Mouse (Mus musculus) lung, embryonic 14.5 days (tissue): Measurements from ENCODE around the gene Lrig2. TPM values are rescaled to one million over a fixed set of nuclear protein-coding genes. Genes with fewer than 3 reads are reported as not detected.
A peak's percentile ranks its signal among the peaks of the same experiment; 100 is the strongest.

Experiments used
- ATAC-seq: fragments of 200-750 bp; cut with Nextera tagmentation; 2 replicates; pipeline ENCODE4 v1.8.0; 2017; ENCODE audit warnings: mild to moderate bottlenecking, moderate TSS enrichment, moderate library complexity; ENCODE audit not compliant: insufficient read depth
- DNase-seq: peaks from one replicate; pipeline ENCODE4 v3.0.0-alpha.2; 2015
- H3K27ac ChIP-seq: fragments of 300-500 bp; sonication (generic); 2 replicates; pipeline ENCODE4 v1.5.1; 2014; ENCODE audit warnings: low read depth, mild to moderate bottlenecking, moderate library complexity
- H3K27me3 ChIP-seq: fragments of 300-500 bp; sonication (generic); 2 replicates; pipeline ENCODE4 v1.6.1; 2014; ENCODE audit warnings: low read length, control low read depth; ENCODE audit not compliant: insufficient read depth
- H3K36me3 ChIP-seq: fragments of 300-500 bp; sonication (generic); 2 replicates; pipeline ENCODE4 v1.6.1; 2014; ENCODE audit warnings: control low read depth; ENCODE audit not compliant: insufficient read depth
- H3K4me1 ChIP-seq: fragments of 300-500 bp; sonication (generic); 2 replicates; pipeline ENCODE4 v1.6.1; 2014; ENCODE audit warnings: antibody characterized with exemption, control low read depth; ENCODE audit not compliant: insufficient read depth
- H3K4me2 ChIP-seq: fragments of 300-500 bp; sonication (generic); 2 replicates; pipeline ENCODE4 v1.6.1; 2014; ENCODE audit warnings: mild to moderate bottlenecking
- H3K4me3 ChIP-seq: fragments of 300-500 bp; sonication (generic); 2 replicates; pipeline ENCODE4 v1.5.1; 2014; ENCODE audit warnings: low read depth, low read length
- H3K9ac ChIP-seq: fragments of 300-500 bp; sonication (generic); 2 replicates; pipeline ENCODE4 v1.6.1; 2014
- H3K9me3 ChIP-seq: fragments of 300-500 bp; sonication (generic); 2 replicates; pipeline ENCODE4 v1.6.1; 2016; ENCODE audit warnings: low read depth, low read length, control low read depth
- CTCF ChIP-seq: IDR thresholded peaks from 2 replicates; pipeline ENCODE4 v1.5.1; 2016; ENCODE audit warnings: antibody characterized with exemption, low read depth
- WGBS: fragments of 180-500 bp; shearing (Covaris S2); extraction: QIAGEN DNeasy Blood & Tissue Kit; methylation state at CpG from one replicate; pipeline ENCODE4 v1.1.7; 2014; 5-methylcytosine and 5-hydroxymethylcytosine counted together
- polyA plus RNA-seq: library from polyadenylated mRNA; unstranded; fragments of >200 nt; fragmentation: Nextera tagmentation; extraction: Ambion mirVana; gene quantifications from 2 replicates; pipeline ENCODE4 v1.2.1, GENCODE M21; 2014

Lrig2 gene
- polyA plus RNA-seq, 1 experiment from 2014 or later: 18.8 TPM

GRCm38 (mm10) chr3:104444946-104445460 lies 66.7 kb downstream of the Lrig2 start:
- Histone ChIP-seq H3K4me2 (no peak overlapping the region), H3K4me1 (no peaks in the 10 kb centered on the region; the same call in 1 of the 2 replicates), H3K4me3 (no peak overlapping the region), H3K9me3 (no peaks in the 10 kb centered on the region), H3K27me3 (no peaks in the 10 kb centered on the region), H3K9ac (no peak overlapping the region), H3K36me3 (no peaks in the 10 kb centered on the region), H3K27ac (no peak overlapping the region)
- no peak for TF ChIP-seq CTCF
- DNase-seq (no peak), ATAC-seq (no peak)
- 58% methylated on average over 3 of the region's 3 CpGs for WGBS

GRCm38 (mm10) chr3:104444082-104444481 lies 67.6 kb downstream of the Lrig2 start:
- Histone ChIP-seq H3K27ac (no peak overlapping the region), H3K4me2 (no peak overlapping the region), H3K4me1 (no peaks in the 10 kb centered on the region; the same call in 1 of the 2 replicates), H3K4me3 (no peak overlapping the region), H3K9ac (no peak overlapping the region), H3K36me3 (no peaks in the 10 kb centered on the region), H3K27me3 (no peaks in the 10 kb centered on the region), H3K9me3 (no peaks in the 10 kb centered on the region)
- ATAC-seq: no peak
- DNase-seq: no peak
- no peak for TF ChIP-seq CTCF
- 76% methylated on average over 3 of the region's 3 CpGs for WGBS

DNA sequence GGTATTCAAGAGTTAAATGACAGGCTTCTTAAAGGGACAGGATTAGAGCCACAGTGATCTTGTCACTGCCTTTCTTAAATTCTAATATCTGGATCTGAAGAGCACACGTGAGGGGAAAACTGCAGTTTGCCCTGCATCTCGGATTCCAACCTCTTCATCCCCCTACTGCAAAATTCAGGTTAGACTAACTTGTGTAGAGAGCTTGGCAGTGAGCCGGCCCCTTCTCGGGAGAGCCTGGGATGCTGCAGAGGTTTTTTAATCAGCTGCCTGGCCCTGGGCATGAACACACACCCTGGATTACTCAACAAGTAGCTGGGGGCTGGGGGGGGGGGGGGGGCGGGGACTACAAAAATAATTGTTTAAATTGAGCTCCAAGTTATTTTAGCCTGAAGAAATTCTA lies 69.4 kb downstream of the Lrig2 start:
- Histone ChIP-seq H3K27me3 (no peaks in the 10 kb centered on the region), H3K4me3 (no peak overlapping the region), H3K9me3 (no peaks in the 10 kb centered on the region), H3K9ac (peak overlapping the region; percentile 46), H3K4me1 (no peaks in the 10 kb centered on the region; the same call in 1 of the 2 replicates), H3K27ac (peak overlapping the region; percentile 91), H3K36me3 (no peaks in the 10 kb centered on the region), H3K4me2 (peak overlapping the region; percentile 59)
- TF ChIP-seq CTCF: no peak
- ATAC-seq (peak; percentile 47), DNase-seq (no peak)
- WGBS: 14% methylated on average over 4 of the region's 5 CpGs

GRCm38 (mm10) chr3:104441870-104442283 lies 69.8 kb downstream of the Lrig2 start:
- TF ChIP-seq CTCF: peak; percentile 96
- Histone ChIP-seq H3K4me3 (peak overlapping the region; percentile 18; the same call in 1 of the 2 replicates), H3K27me3 (no peaks in the 10 kb centered on the region), H3K4me1 (no peaks in the 10 kb centered on the region; the same call in 1 of the 2 replicates), H3K36me3 (no peaks in the 10 kb centered on the region), H3K4me2 (peak overlapping the region; percentile 59), H3K9ac (peak overlapping the region; percentile 46), H3K27ac (peak overlapping the region; percentile 91), H3K9me3 (no peaks in the 10 kb centered on the region)
- DNase-seq (peak; percentile 98), ATAC-seq (peak; percentile 94)
- WGBS: 7% methylated on average over 15 of the region's 15 CpGs

- H3K4me3 ChIP-seq: 0 out of 2 replicates have a peak overlapping the region, but pooled peaks have one; percentile 18
- no peaks in the 10 kb centered on the region for H3K9me3 ChIP-seq
- no peaks in the 10 kb centered on the region for H3K27me3 ChIP-seq
- ATAC-seq: peak; percentile 31
- WGBS: 52% methylated on average over 7 of the region's 7 CpGs
- no peaks in the 10 kb centered on the region for H3K36me3 ChIP-seq
- no peak for TF ChIP-seq CTCF
- H3K4me1 ChIP-seq: no peaks in the 10 kb centered on the region; the same call in 1 of the 2 replicates
- H3K27ac ChIP-seq: peak overlapping the region; percentile 91
- peak; percentile 58 for DNase-seq
- H3K9ac ChIP-seq: peak overlapping the region; percentile 46
- peak overlapping the region; percentile 59 for H3K4me2 ChIP-seq
These were observed 70.3 kb downstream of the Lrig2 start for GRCm38 (mm10) chr3:104441435-104441834.

- no peaks in the 10 kb centered on the region; the same call in 1 of the 2 replicates for H3K4me1 ChIP-seq
- no peak overlapping the region for H3K4me3 ChIP-seq
- H3K27me3 ChIP-seq: no peaks in the 10 kb centered on the region
- WGBS: 83% methylated on average over 1 of the region's 1 CpGs
- no peak overlapping the region for H3K4me2 ChIP-seq
- TF ChIP-seq CTCF: no peak
- ATAC-seq (no peak), DNase-seq (no peak)
- H3K9me3 ChIP-seq: no peaks in the 10 kb centered on the region
- H3K9ac ChIP-seq: no peak overlapping the region
- no peak overlapping the region for H3K27ac ChIP-seq
- no peaks in the 10 kb centered on the region for H3K36me3 ChIP-seq
These were observed 72.9 kb downstream of the Lrig2 start for GRCm38 (mm10) chr3:104438777-104439176.

- WGBS: 65% methylated on average over 7 of the region's 7 CpGs
- no peak for TF ChIP-seq CTCF
- Histone ChIP-seq H3K9ac (no peak overlapping the region), H3K27me3 (no peaks in the 10 kb centered on the region), H3K4me2 (no peak overlapping the region), H3K9me3 (no peaks in the 10 kb centered on the region), H3K4me3 (no peak overlapping the region), H3K4me1 (no peaks in the 10 kb centered on the region; the same call in 1 of the 2 replicates), H3K27ac (no peak overlapping the region), H3K36me3 (no peaks in the 10 kb centered on the region)
- peak; percentile 38 for DNase-seq
- ATAC-seq: no peak
These were observed 74.1 kb downstream of the Lrig2 start for GRCm38 (mm10) chr3:104437576-104437975.

- H3K36me3 ChIP-seq: no peaks in the 10 kb centered on the region
- 93% methylated on average over 3 of the region's 3 CpGs for WGBS
- no peak overlapping the region for H3K4me2 ChIP-seq
- no peak overlapping the region for H3K27ac ChIP-seq
- no peak overlapping the region for H3K4me3 ChIP-seq
- no peaks in the 10 kb centered on the region for H3K27me3 ChIP-seq
- ATAC-seq (no peak), DNase-seq (no peak)
- H3K9me3 ChIP-seq: no peaks in the 10 kb centered on the region
- TF ChIP-seq CTCF: no peak
- H3K4me1 ChIP-seq: peaks cover 5% of the 10 kb centered on the region
- H3K9ac ChIP-seq: no peak overlapping the region
These were observed 75.8 kb downstream of the Lrig2 start for GRCm38 (mm10) chr3:104435947-104436346.
